Mouse (Mus musculus) lung, postnatal 25 days (tissue): ENCODE measurements at regions not wholly inside any gene's neighbourhood (a gene's known extent, or its start where the extent isn't known, plus 50 kb on each side); places are given as distances from the start of the nearest gene placed in this dataset.

ENCODE experiments used
- DNase-seq: peaks from one replicate; pipeline ENCODE4 v3.0.0; 2022; ENCODE audit warnings: low spot score

DNA sequence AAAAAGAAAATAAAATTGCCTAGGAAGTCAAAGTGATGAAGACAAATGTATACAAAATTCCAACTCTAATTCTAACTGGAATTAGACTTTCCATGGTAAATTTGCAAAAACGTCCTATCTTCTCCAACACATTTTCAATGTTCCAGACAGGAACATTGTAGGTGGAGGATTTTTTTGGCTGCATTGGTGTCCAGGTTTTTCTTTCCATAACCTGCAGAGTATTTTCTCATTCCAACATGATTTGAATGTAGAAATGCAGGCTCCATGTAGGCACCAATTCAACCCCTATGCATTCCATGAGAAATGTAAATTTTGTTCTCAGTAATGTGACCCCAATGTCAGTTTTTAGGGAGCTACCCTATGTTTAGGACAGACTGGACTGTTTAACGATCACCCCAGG is 586.2 kb downstream of the Brinp1 start:
- no peak for DNase-seq

DNA sequence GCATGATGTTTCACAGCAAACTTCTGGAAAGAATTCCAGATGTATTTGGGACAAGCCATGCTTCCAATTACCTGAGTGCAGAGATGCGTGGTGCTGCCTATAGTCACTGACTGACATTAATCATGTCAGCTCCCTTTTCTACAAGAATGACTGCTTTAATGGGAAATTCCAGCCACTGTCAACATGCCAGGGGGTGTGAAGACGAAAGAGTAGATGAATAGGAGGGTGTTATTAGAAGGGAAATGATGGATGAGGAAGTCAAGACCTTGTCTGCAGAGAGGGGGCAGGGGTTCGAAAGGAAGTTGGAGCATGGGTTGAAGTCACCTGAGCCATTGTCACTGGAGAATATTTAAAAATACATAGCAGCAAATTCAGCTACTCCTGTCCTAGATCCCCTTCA is 634.6 kb downstream of the Brinp1 start:
- no peak for DNase-seq

DNA sequence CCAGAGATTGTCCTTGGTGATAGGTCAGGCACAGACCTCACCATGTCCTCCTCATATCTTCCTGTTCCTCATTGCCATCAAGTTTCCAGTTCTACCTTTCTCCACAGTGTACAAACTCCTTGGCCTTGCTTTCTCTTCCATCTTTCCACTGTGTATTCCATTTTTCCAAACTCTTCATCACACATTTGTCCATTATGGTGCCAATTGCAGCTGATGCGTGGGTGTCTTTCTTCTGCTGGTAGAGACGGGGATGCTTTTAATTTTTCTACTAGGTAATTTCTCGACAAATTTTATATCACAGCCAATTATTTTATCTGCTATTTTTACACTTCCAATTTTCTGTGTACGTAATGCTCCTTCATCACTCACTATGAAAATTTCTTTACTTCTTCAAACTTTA is 641.4 kb downstream of the Brinp1 start:
- DNase-seq: no peak

DNA sequence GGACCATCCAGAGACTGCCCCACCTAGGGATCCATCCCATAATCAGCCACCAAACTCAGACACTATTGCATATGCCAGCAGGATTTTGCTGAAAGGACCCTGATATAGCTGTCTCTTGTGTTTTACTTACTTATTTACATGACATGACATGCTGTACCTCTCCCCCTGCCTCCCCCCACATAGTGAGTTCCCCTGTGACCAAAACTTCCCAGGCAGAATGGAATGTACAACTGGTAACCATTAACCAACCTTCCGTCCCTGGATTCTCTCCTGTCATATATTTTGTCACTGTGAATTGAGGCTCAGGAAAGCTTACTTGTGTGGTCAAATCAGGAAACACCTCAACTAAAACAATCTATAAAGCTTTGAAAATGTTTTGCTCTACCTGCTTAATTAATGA is 669.4 kb downstream of the Brinp1 start:
- DNase-seq: no peak

DNA sequence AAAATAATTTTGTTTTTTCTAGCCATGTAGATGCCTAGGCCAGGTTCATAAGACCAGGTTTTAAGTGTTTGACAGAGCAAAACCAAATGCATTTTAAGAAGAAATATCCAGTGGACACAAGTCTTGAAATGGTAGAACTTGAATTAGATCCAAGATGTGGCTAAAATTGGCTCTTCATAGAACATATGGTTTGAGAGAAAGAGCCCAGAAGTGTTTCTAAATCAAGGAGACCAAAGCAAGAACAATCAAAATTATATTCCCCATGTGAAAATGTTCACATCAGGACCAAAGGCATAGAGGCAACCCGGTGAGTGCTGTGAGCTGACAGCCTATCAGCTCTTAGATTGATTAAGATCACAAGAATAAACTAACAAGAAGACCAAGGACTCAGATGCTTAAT is 673.3 kb downstream of the Brinp1 start:
- DNase-seq: no peak

DNA sequence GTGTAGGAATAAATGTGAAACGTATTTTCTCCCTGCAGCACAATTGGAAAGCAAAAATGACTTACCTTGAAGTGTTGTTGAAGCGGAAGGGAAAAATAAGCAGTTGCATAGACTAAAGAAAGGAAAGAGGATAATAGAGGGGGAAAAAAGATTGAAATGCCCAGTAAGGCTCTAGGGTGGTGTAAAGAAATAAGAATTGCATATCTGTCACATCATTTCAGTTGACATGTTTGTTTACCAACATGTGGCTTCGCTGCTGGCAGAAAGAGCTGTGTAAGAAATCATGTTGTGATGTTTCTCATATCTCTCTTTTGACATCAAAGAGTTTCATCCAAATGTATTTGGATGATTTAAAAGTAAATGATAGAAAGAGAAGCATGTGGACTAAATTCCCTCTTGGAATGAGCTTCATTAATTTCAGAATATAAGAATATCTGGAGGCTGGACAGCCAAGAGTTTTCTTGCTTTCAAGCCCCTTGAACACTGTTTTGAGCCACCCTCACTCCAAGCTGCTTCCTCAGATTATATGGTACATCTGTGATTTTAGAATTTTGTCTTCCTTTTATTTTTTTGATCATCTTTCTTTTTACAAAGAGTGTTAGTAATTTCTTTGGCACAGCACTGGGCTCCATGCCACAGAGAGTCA is 679.0 kb downstream of the Brinp1 start:
- no peak for DNase-seq
